Mouse (Mus musculus) adrenal gland (tissue): ENCODE measurements around the gene Gm10053.

Experiments used
- intact Hi-C: fragments of 180-260 bp; cut with DNase I; formaldehyde crosslinking; loops from one replicate; pipeline ENCODE4 v1.15.1; 2025

Gm10053 gene

GRCm38 (mm10) chr19:24898737-24899577 is 23.5 kb downstream of the Gm10053 start:
- intact Hi-C loops, result no loop called here

- intact Hi-C loops, result no loop called here
These were observed 24.4 kb downstream of the Gm10053 start for GRCm38 (mm10) chr19:24899578-24900544.

GRCm38 (mm10) chr19:24900581-24901220 is 25.2 kb downstream of the Gm10053 start, which contains the start of gene Foxd4:
Foxd4 (minus strand) TSS chr19:24901197.
- intact Hi-C loops, result no loop called here

- intact Hi-C loops, result no loop called here
These were observed 26.2 kb downstream of the Gm10053 start for GRCm38 (mm10) chr19:24901666-24902065.

- intact Hi-C loops, result no loop called here
These were observed 26.8 kb downstream of the Gm10053 start for GRCm38 (mm10) chr19:24902256-24902655.

- intact Hi-C loops, result no loop called here
These were observed 27.3 kb downstream of the Gm10053 start for GRCm38 (mm10) chr19:24902821-24903220.

- intact Hi-C loops, result no loop called here
These were observed 32.2 kb downstream of the Gm10053 start for GRCm38 (mm10) chr19:24907655-24908054.

- intact Hi-C loops, result no loop called here
These were observed 33.1 kb downstream of the Gm10053 start for GRCm38 (mm10) chr19:24908385-24909155.

GRCm38 (mm10) chr19:24920866-24921265 is 45.4 kb downstream of the Gm10053 start:
- intact Hi-C loops, result no loop called here
